Mouse (Mus musculus) ES-E14 (cell line): ENCODE results near the gene Clock. TPM values are rescaled to one million over a fixed set of nuclear protein-coding genes. Genes with fewer than 3 reads are reported as not detected.
A peak's percentile ranks its signal among the peaks of the same experiment; 100 is the strongest.

Experiments
- DNase-seq: peaks from one replicate; pipeline ENCODE4 v3.0.0-alpha.2; 2013; ENCODE audit warnings: low read depth, low spot score
- H3K27ac ChIP-seq: 2 replicates; pipeline ENCODE4 v1.5.1; 2012; ENCODE audit warnings: low read depth, mild to moderate bottlenecking, low read length, moderate library complexity, mixed read lengths; ENCODE audit not compliant: poor library complexity, insufficient read depth, severe bottlenecking
- H3K36me3 ChIP-seq: 2 replicates; pipeline ENCODE4 v1.6.1; 2012; ENCODE audit warnings: mild to moderate bottlenecking, low read length, moderate library complexity, mixed read lengths; ENCODE audit not compliant: control insufficient read depth, poor library complexity, insufficient read depth, severe bottlenecking
- H3K4me1 ChIP-seq, 2 experiments: fragments of 150-350 bp in 1 of 2; sonication (generic) in 1 of 2; 2 replicates each; pipeline ENCODE4 v1.6.1; 2012; ENCODE audit warnings: low read length in 2 of 2, mild to moderate bottlenecking in 1 of 2, mixed read lengths in 1 of 2; ENCODE audit not compliant: control insufficient read depth in 2 of 2, insufficient read depth in 2 of 2, poor library complexity in 1 of 2
- H3K4me3 ChIP-seq, 2 experiments: fragments of 150-350 bp in 1 of 2; sonication (generic) in 1 of 2; 2 replicates each; pipeline ENCODE4 v1.5.1; 2012; ENCODE audit warnings: low read length in 2 of 2, low read depth in 1 of 2, mild to moderate bottlenecking in 1 of 2, mixed read lengths in 1 of 2; ENCODE audit not compliant: insufficient read depth in 1 of 2, poor library complexity in 1 of 2, severe bottlenecking in 1 of 2
- H3K9ac ChIP-seq: 2 replicates; pipeline ENCODE4 v1.6.1; 2012; ENCODE audit warnings: low read depth, mild to moderate bottlenecking, low read length, mixed read lengths; ENCODE audit not compliant: poor library complexity, insufficient read depth, severe bottlenecking
- H3K9me3 ChIP-seq: fragments of 150-350 bp; sonication (generic); 2 replicates; pipeline ENCODE4 v1.6.1; 2012; ENCODE audit warnings: low read depth, mild to moderate bottlenecking, low read length; ENCODE audit not compliant: control insufficient read depth, insufficient read depth
- CHD2 ChIP-seq: IDR thresholded peaks from 2 replicates; pipeline ENCODE4 v1.6.1; 2014; ENCODE audit warnings: mild to moderate bottlenecking, low read depth, low read length, inconsistent platforms
- HCFC1 ChIP-seq: IDR thresholded peaks from 2 replicates; pipeline ENCODE4 v1.6.1; 2012; ENCODE audit warnings: low read length, inconsistent platforms, borderline replicate concordance; ENCODE audit not compliant: insufficient read depth
- MAFK ChIP-seq: IDR thresholded peaks from 2 replicates; pipeline ENCODE4 v1.6.1; 2014; ENCODE audit warnings: mild to moderate bottlenecking, low read depth, low read length, inconsistent platforms; ENCODE audit not compliant: insufficient read depth
- ZC3H11A ChIP-seq: IDR thresholded peaks from 2 replicates; pipeline ENCODE4 v1.6.1; 2012; ENCODE audit warnings: low read depth, mild to moderate bottlenecking, inconsistent platforms, low read length, borderline replicate concordance
- ZNF384 ChIP-seq: IDR thresholded peaks from 2 replicates; pipeline ENCODE4 v1.6.1; 2012; ENCODE audit warnings: low read depth, low read length, inconsistent platforms
- in situ Hi-C, 2 experiments: fragments of 600-800 bp; cut with MboI; formaldehyde crosslinking; loops; one replicate each; pipeline ENCODE4 v1.15.1; 2025; ENCODE audit warnings: low sequenced_read_pairs in 2 of 2, inconsistent platforms in 1 of 2; ENCODE audit not compliant: unreplicated experiment in 2 of 2
- total RNA-seq: library from RNA; depleted of rRNA; stranded (reverse); fragments of 300-350 nt; gene quantifications from 2 replicates; pipeline ENCODE4 v1.2.3, GENCODE M21; 2012

Gene Clock
- total RNA-seq, 1 experiment: 16.4 TPM

DNA sequence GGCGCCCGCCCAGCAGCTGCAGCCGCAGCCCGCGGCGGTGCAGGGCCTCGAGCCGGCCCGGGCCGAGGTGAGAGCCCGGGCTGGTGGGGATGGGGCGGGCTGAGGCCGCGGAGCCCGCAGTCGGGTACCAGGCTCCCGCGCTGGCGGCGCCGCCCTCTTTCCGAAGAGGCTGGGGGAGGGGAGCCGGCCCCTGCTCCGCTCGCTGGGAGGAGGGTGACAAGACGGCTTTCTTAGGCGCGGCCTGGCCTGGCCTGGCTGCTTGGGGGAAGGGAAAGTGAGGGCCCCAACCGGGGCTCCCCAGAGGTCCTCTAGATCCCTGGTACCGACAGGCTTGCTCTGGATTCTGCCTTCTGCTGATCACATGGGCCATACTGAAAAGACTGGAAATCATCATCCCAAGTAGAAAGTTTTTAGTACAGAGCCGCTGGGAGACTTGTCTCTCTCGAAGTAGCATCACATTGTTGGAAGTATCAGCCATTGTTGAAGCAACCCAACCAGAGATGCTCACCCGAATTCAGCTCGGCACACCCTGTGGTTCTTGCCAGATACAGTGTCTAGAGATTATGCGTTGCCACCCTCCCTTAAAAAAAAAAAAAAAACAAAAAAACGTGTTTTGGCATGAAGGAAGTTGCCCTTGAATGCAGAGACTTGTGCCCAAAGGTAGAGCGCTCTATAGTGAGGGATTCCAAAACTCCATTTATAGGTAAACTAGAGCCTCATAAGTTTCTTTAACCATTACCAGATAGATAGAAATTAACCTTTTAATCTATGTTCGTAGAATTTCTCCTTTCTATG, 120.1 kb downstream of the Clock start:
- Histone ChIP-seq H3K27ac (peak overlapping the region; percentile 65), H3K36me3 (peaks cover 3% of the 10 kb centered on the region; the same call in 1 of the 2 replicates), H3K9me3 (no peaks in the 10 kb centered on the region), H3K4me1 (peaks cover 2 to 4% of the 10 kb centered on the region in 2 experiments; a peak in 2 of 4 replicates), H3K9ac (peak overlapping the region; percentile 95), H3K4me3 (peak overlapping the region; percentile 87 to 97)
- in situ Hi-C loops: no loop called here
- TF ChIP-seq HCFC1 (no peak), CHD2 (no peak), ZC3H11A (no peak), ZNF384 (no peak), MAFK (no peak)
- peak; percentile 62 for DNase-seq

DNA sequence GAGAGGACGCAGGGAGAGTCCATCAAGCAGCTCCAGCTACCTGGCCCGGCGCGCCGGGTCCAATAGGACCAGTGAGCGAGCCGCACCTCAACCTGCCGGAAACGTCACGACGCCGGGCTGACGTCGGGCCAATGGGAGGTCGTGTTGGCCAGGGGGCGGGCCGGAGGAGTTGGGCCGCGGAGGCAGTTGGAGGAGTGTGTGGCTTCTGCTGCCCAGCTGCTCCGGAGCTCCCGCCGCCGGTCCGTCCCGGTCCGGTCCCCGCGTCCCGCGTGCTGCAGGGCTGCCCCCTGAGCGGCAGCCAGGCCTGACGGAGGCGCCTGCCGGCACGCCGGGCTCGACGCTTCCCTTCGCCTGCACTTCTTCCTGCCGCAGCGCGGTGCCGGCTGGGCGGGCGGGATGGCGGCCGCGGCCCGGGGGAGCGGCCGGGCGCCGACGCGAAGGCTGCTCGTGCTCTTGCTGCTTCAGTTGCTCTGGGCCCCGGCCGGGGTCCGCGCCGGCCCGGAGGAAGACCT, 120.8 kb downstream of the Clock start, which contains the start of gene Tmem165:
Tmem165 (plus strand) TSS at position 131 of the 512 bp plus-strand sequence.
- Histone ChIP-seq H3K4me1 (peaks cover 2 to 4% of the 10 kb centered on the region in 2 experiments; a peak in 2 of 4 replicates), H3K4me3 (peak within 1 kb of the TSS; percentile 87 to 97), H3K36me3 (peaks cover 3% of the 10 kb centered on the region; the same call in 1 of the 2 replicates), H3K27ac (peak within 1 kb of the TSS; percentile 65), H3K9me3 (no peaks in the 10 kb centered on the region), H3K9ac (peak within 1 kb of the TSS; percentile 95)
- DNase-seq: peak; percentile 81
- in situ Hi-C loops: no loop called here
- peak; percentile 63; the same call in 1 of the 2 replicates for TF ChIP-seq HCFC1
- TF ChIP-seq CHD2: no peak

GRCm38 (mm10) chr5:76183043-76183749, 121.4 kb downstream of the Clock start:
- H3K9ac ChIP-seq: peak overlapping the region; percentile 61
- H3K27ac ChIP-seq: no peak overlapping the region
- H3K4me1 ChIP-seq: peaks cover 2 to 4% of the 10 kb centered on the region in 2 experiments; a peak in 2 of 4 replicates
- H3K36me3 ChIP-seq: peaks cover 3% of the 10 kb centered on the region; the same call in 1 of the 2 replicates
- in situ Hi-C loops: no loop called here
- H3K9me3 ChIP-seq: no peaks in the 10 kb centered on the region
- TF ChIP-seq HCFC1 (no peak), ZNF384 (no peak), ZC3H11A (no peak), CHD2 (no peak), MAFK (no peak)
- peak overlapping the region; percentile 87 to 97 for H3K4me3 ChIP-seq
- no peak for DNase-seq

DNA sequence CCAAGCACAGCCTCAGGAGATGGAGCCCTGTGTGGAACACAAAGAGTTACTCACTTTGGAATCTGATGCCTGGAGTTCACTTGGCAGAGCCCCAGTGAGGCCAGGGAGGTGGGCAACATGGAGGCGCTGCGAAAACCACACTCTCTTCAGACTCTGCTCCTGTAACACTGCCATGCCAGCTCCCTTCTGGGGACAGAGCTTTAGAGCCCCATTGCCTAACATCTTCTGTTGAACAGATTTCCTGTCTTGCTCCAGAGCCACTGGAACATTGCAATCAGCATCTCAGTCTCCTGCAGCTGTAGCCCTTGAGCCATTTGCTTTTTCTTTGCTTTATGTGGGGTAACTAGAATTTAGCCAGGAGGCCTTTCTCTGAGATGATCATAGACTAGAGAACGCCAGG, 122.3 kb downstream of the Clock start:
- peaks cover 3% of the 10 kb centered on the region; the same call in 1 of the 2 replicates for H3K36me3 ChIP-seq
- in situ Hi-C loops: no loop called here
- peaks cover 4% of the 10 kb centered on the region in 2 experiments; a peak in 2 of 4 replicates for H3K4me1 ChIP-seq
- no peak overlapping the region for H3K27ac ChIP-seq
- H3K9me3 ChIP-seq: no peaks in the 10 kb centered on the region
- H3K4me3 ChIP-seq: no peak overlapping the region
- no peak overlapping the region for H3K9ac ChIP-seq
- no peak for DNase-seq
- no peak for TF ChIP-seq HCFC1
- no peak for TF ChIP-seq CHD2
- TF ChIP-seq ZC3H11A: no peak
- TF ChIP-seq MAFK: no peak
